Mouse (Mus musculus) layer of hippocampus, postnatal 36 days (tissue): Measurements from ENCODE around the gene Tmem167. TPM values are rescaled to one million over a fixed set of nuclear protein-coding genes. Genes with fewer than 3 reads are reported as not detected.

Experiments used
- DNase-seq, 2 experiments: peaks; one replicate each; pipeline ENCODE4 v3.0.0; 2022
- total RNA-seq, 2 experiments: library from RNA; stranded (reverse); gene quantifications; 2 replicates each; pipeline ENCODE4 v1.2.3; 2021

Tmem167 gene
- total RNA-seq, 2 experiments from 2014 or later: 23.4 to 24.9 TPM

DNA sequence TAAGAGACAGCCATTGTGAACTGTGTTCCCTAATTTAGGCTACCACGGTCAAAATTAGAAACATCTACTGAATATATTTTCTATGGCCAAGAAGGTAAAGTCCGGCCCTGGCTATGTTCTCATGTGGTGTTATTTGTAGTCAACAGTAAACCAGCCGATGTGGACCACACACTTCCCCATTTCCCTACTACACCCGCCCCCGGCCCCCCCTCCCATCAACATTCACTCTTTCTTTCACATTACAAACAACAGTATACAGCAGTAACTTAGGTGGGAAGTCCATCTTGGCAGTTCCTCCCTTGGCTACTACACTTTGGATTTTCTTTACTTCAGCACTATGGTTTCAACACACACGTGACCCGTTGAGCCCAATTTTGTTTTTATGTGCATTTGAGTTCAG, 94.6 kb downstream of the Tmem167 start:
- no peak for DNase-seq

DNA sequence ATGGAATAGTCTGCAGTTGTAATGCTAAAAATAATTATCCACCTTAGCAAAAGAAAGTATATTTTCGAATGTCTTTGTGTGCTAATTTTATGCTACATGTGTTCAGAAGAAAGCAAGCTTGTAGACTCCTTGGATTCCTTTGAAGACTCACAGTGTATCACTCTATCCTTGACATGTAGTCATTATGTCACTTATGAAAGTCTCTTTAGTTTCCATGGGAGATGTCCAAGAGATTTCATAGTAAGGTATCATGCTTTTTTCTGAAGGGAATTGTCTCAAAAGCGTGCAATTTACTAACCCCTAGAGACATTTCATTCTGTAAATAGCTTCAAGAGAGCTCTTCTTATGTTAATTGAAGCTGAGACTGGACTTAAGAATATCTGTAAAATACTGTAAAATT, 97.8 kb downstream of the Tmem167 start:
- DNase-seq: no peak

DNA sequence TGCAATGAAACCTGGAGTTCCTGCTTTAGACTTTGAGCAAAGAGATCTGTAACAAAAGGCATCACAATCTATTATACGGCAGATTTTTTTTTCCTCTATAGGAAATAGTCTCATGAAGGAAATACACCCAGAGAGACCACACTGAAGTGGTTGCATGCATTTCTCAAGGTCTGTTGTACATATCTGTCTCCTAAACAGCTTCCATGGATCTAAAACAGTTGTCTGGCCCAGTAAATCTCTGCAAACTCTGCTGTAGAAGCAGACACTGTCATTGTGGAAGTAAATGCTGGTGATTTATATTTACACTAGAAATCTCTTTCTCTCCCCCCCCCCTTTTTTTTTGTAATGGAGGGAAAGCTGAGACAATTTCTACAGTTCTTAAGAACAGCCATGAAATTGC, 99.1 kb downstream of the Tmem167 start:
- no peak for DNase-seq

DNA sequence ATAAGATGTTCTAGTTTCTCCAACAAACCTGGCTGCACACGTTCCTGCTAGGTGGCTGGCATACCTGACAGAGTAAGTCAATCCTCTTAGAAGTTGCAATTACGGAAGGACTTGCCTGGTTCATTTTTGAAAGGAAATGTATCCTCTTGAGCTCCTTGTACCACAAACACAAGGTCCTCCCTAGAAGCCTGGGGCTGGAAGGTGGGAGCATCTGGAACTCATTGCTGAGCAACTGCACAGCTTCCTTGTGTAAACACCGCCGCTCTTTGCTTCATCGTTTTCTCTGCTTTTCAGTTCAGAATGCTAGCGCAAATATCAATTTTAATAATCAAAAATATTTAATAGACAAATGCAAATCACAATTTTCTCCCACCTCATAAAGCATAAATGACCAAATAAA, 102.9 kb downstream of the Tmem167 start:
- no peak for DNase-seq

Other genes starting within 250 kb of the Tmem167 start
- gene Xrcc4, start 485 bp downstream of the Tmem167 start, total RNA-seq: 10 to 100 TPM; 12.7 to 15.8 TPM